Mouse (Mus musculus): Measurements from ENCODE around the gene Maco1.

The Maco1 gene

GRCm38 (mm10) chr4:134772805-134773674, 80.1 kb downstream of the Maco1 start:
- peak; percentile 62 to 66 for DNase-seq

- DNase-seq: peak; percentile 85 to 86
Measured at GRCm38 (mm10) chr4:134769891-134770290, 83.3 kb downstream of the Maco1 start.

- DNase-seq: peak; percentile 68 to 70
Measured at GRCm38 (mm10) chr4:134769081-134769811, 83.9 kb downstream of the Maco1 start.

- peak; percentile 79 to 80 for DNase-seq
Measured at GRCm38 (mm10) chr4:134768226-134768888, 84.8 kb downstream of the Maco1 start.

GRCm38 (mm10) chr4:134767426-134768225, 85.5 kb downstream of the Maco1 start, which contains the start of gene Ldlrap1:
Gene Ldlrap1 (minus strand): TSS chr4:134768024.
- DNase-seq: peak; percentile 89 to 94

- DNase-seq: peak; percentile 67 to 75
Measured at GRCm38 (mm10) chr4:134766904-134767425, 86.2 kb downstream of the Maco1 start.

GRCm38 (mm10) chr4:134766277-134766676, 86.9 kb downstream of the Maco1 start:
- no peak for DNase-seq

GRCm38 (mm10) chr4:134764333-134764732, 88.8 kb downstream of the Maco1 start:
- DNase-seq: no peak

GRCm38 (mm10) chr4:134762360-134762759, 90.8 kb downstream of the Maco1 start:
- no peak for DNase-seq

- peak in 1 of 2 experiments; percentile 63 for DNase-seq
Measured at GRCm38 (mm10) chr4:134760793-134761201, 92.3 kb downstream of the Maco1 start.

- no peak for DNase-seq
Measured at GRCm38 (mm10) chr4:134760281-134760680, 92.9 kb downstream of the Maco1 start.

GRCm38 (mm10) chr4:134759564-134759963, 93.6 kb downstream of the Maco1 start:
- no peak for DNase-seq

GRCm38 (mm10) chr4:134758922-134759321, 94.2 kb downstream of the Maco1 start:
- DNase-seq: no peak

- no peak for DNase-seq
Measured at GRCm38 (mm10) chr4:134758367-134758766, 94.8 kb downstream of the Maco1 start.

GRCm38 (mm10) chr4:134756953-134757352, 96.2 kb downstream of the Maco1 start:
- DNase-seq: no peak

GRCm38 (mm10) chr4:134754941-134755340, 98.2 kb downstream of the Maco1 start:
- DNase-seq: no peak

GRCm38 (mm10) chr4:134754371-134754770, 98.8 kb downstream of the Maco1 start:
- DNase-seq: no peak

- DNase-seq: no peak
Measured at GRCm38 (mm10) chr4:134753516-134754261, 99.5 kb downstream of the Maco1 start.

- DNase-seq: no peak
Measured at GRCm38 (mm10) chr4:134752911-134753426, 100.2 kb downstream of the Maco1 start.

Measured in cerebellum, postnatal 25 days (tissue).